Mouse (Mus musculus) right cerebral cortex, postnatal 4 days (tissue): ENCODE data around the gene Map9.
"Not testable (repeated sequence)": the region's sequence is repeated elsewhere in the genome, so short reads cannot be mapped to it uniquely, and the experiment has no call there.

Experiments used
- DNase-seq: peaks from one replicate; pipeline ENCODE4 v3.0.0-alpha.2; 2022

Map9 gene

GRCm38 (mm10) chr3:82417958-82418357 lies 60.1 kb downstream of the Map9 start:
- DNase-seq = no peak

- no peak for DNase-seq
Measured at GRCm38 (mm10) chr3:82435351-82435750, 77.5 kb downstream of the Map9 start.

DNA sequence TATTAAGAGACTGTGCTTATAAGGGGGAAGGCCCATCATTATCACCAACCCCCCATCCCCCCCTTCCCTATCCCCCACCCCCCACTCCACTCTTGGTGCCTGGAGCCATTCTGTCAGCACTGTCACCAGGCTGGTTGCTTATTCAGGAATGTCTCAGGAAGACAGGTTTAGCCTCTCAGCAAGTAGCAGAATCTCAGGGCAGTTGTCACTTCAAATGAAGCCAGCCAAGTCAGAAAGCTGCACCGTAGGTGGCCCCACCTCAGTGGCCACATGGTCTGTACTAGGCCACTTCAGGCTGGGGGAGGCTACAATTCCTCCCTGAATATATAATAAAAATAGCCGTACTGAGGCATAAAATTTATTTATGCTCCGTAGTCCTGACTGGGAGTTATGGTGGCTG lies 83.1 kb downstream of the Map9 start:
- DNase-seq = no peak

GRCm38 (mm10) chr3:82441601-82442000 lies 83.8 kb downstream of the Map9 start:
- not testable (repeated sequence) for DNase-seq
